Mouse (Mus musculus): ENCODE results near the gene P2ry2.

DNA sequence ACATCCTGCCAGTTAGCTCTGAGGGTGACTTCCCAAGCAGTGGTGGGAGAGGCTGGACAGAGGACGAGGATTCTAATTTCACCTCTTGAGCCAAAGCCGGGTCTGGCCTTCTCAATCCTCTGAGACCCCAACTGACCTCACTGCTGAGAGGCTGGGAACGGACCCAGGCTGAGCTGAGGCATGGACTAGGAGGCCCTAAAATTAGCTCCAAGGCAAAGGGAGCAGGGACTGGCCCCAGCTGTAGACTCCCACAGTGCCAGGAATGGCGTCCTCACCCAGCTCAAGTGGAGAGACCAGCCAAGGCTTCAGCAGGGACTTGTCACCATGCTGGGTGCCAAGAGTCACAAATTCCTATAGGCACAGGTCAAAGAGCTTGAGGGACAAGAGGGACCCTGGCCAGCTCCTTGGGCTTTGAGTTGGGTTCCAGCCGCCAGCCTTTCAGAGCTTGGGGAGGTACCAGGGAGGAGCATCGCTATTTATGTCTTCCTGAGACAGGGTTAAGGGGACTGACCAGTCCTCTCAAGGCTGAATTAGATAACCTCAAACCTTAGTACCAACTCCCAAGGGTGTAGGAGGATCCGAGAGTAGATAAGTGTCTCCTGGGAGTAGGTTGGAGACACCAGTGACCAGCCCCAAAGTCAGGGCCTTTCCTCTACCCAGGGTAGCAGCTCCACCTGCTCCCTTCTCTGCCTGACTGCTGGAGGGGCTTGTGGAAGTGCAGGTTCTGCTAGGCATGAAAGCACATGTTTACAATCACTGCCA is 36.8 kb upstream of the P2ry2 start:
- TF ChIP-seq POLR2A (IDR thresholded peaks at IDR 0.05; ENCODE audit: borderline replicate concordance, insufficient read depth, low read length) (no peak), CTCF (IDR thresholded peaks at IDR 0.05; ENCODE audit: borderline replicate concordance, insufficient read depth, low read depth, low read length) (no peak)

Measured in cerebellum, adult 2 months (tissue).